Mouse (Mus musculus) spleen, adult 2 months (tissue): ENCODE results near the gene Slc16a10.

Source experiments
- CTCF ChIP-seq: fragments of 200-500 bp; IDR thresholded peaks from 2 replicates; pipeline ENCODE4 v1.5.1; 2011; ENCODE audit warnings: mild to moderate bottlenecking, inconsistent platforms; ENCODE audit not compliant: insufficient read depth, insufficient read length, insufficient replicate concordance; ENCODE audit errors: extremely low read depth
- POLR2A ChIP-seq: fragments of 200-500 bp; IDR thresholded peaks from 2 replicates; pipeline ENCODE4 v1.6.1; 2011; ENCODE audit warnings: low read depth, low read length, inconsistent platforms

- TF ChIP-seq POLR2A (no peak), CTCF (no peak)
These were observed 80.1 kb downstream of the Slc16a10 start for GRCm38 (mm10) chr10:40061926-40062325.
